Mouse (Mus musculus): ENCODE results near the gene Hsp90aa1. TPM values are rescaled to one million over a fixed set of nuclear protein-coding genes. Genes with fewer than 3 reads are reported as not detected.

Hsp90aa1 gene
- polyA plus RNA-seq, 1 experiment from 2014 or later, result 869 TPM

DNA sequence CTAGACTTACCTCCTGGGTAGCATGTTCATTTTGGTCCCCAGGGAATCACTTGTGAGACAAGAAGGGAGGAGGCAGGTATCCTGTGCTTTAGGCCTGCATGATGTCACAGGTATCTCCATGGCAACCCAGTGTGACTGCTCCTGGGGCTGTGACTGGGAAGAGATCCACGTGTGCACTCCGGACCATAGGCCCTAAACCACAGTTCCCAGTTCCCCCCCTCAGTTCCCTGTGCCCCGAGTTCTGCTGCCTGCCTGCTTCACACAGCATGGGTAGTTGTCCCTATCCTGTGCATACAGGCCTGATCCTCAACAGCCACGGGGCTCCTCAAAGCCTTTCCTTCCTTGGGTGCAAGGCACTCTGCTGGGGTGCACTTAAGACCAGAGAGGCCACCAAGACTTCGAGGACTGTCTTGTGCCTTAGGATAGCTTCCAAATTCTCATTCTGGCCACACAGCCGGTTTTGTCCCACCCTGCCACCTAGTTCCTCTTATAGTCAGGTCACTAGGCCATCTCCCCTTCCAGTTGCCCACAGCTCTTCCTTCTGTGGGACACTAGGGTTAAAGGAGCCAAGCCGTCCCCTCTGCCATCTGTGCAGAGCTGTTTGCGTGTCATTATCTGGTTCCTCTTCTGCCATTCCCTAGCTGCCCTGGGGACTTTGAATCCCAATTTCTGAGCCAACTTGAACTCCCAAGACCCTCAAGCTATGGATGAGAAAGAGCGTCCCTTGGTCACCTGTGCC, 19.8 kb downstream of the Hsp90aa1 start, which contains the start of gene 1700001K19Rik:
1700001K19Rik (minus strand) TSS at position 59 of the 739 bp plus-strand sequence.
- Histone ChIP-seq H3K4me3 (ENCODE audit: low read depth, low read length) (no peak within 1 kb of the TSS), H3K27ac (ENCODE audit: low read depth, low read length) (no peak within 1 kb of the TSS), H3K9me3 (replicated peaks; ENCODE audit: control insufficient read depth, low read length) (no peaks in the 10 kb centered on the region), H3K27me3 (ENCODE audit: control insufficient read depth, insufficient read depth, low read length) (no peaks in the 10 kb centered on the region), H3K36me3 (ENCODE audit: control insufficient read depth, insufficient read depth, low read length) (peaks cover 4% of the 10 kb centered on the region; the same call in 1 of the 2 replicates), H3K4me2 (no peak within 1 kb of the TSS), H3K9ac (ENCODE audit: low read depth, low read length) (no peak within 1 kb of the TSS), H3K4me1 (ENCODE audit: control insufficient read depth, insufficient read depth, low read length) (peaks cover 5% of the 10 kb centered on the region)
- 75% methylated on average over 9 of the region's 9 CpGs for WGBS (ENCODE audit: insufficient replicate concordance)
- no peak; the same call in 1 of the 2 replicates for ATAC-seq (replicated peaks; ENCODE audit: insufficient number of reproducible peaks, low FRiP score, low TSS enrichment)

DNA sequence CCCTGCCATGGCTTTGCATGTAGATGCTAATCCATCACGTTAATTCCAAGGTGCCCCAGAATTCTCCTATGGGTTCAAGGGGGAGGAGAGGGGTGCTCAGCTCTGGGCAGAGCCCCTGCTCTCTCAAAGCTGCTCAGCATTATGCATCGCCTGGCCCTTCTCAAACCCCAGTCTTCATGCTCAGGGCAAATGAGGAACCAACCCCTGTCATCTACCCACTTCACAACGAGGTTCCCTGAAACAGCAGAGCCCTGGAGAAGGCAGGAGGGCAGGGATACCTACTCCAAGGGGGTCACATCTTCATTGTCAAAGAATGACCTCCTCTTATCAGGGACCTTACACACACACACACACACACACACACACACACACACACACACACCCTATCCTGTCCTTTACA, 20.6 kb downstream of the Hsp90aa1 start:
- H3K4me1 ChIP-seq (ENCODE audit: control insufficient read depth, insufficient read depth, low read length), result peaks cover 3% of the 10 kb centered on the region
- H3K27ac ChIP-seq (ENCODE audit: low read depth, low read length), result no peak overlapping the region
- 70% methylated on average over 3 of the region's 3 CpGs for WGBS (ENCODE audit: insufficient replicate concordance)
- H3K4me2 ChIP-seq, result no peak overlapping the region
- H3K36me3 ChIP-seq (ENCODE audit: control insufficient read depth, insufficient read depth, low read length), result peaks cover 4% of the 10 kb centered on the region; the same call in 1 of the 2 replicates
- no peak overlapping the region for H3K9ac ChIP-seq (ENCODE audit: low read depth, low read length)
- no peaks in the 10 kb centered on the region for H3K9me3 ChIP-seq (replicated peaks; ENCODE audit: control insufficient read depth, low read length)
- no peak overlapping the region for H3K4me3 ChIP-seq (ENCODE audit: low read depth, low read length)
- H3K27me3 ChIP-seq (ENCODE audit: control insufficient read depth, insufficient read depth, low read length), result no peaks in the 10 kb centered on the region
- no peak for ATAC-seq (replicated peaks; ENCODE audit: insufficient number of reproducible peaks, low FRiP score, low TSS enrichment)

- H3K4me2 ChIP-seq, result no peak overlapping the region
- no peaks in the 10 kb centered on the region for H3K36me3 ChIP-seq (ENCODE audit: control insufficient read depth, insufficient read depth, low read length)
- no peaks in the 10 kb centered on the region for H3K27me3 ChIP-seq (ENCODE audit: control insufficient read depth, insufficient read depth, low read length)
- H3K4me3 ChIP-seq (ENCODE audit: low read depth, low read length), result no peak overlapping the region
- H3K4me1 ChIP-seq (ENCODE audit: control insufficient read depth, insufficient read depth, low read length), result peaks cover 3% of the 10 kb centered on the region
- 29% methylated on average over 7 of the region's 7 CpGs for WGBS (ENCODE audit: insufficient replicate concordance)
- no peak overlapping the region for H3K27ac ChIP-seq (ENCODE audit: low read depth, low read length)
- no peak overlapping the region for H3K9ac ChIP-seq (ENCODE audit: low read depth, low read length)
- H3K9me3 ChIP-seq (replicated peaks; ENCODE audit: control insufficient read depth, low read length), result no peaks in the 10 kb centered on the region
- no peak for ATAC-seq (replicated peaks; ENCODE audit: insufficient number of reproducible peaks, low FRiP score, low TSS enrichment)
Measured at GRCm38 (mm10) chr12:110681191-110681590, 21.3 kb downstream of the Hsp90aa1 start.

- no peak for ATAC-seq (replicated peaks; ENCODE audit: insufficient number of reproducible peaks, low FRiP score, low TSS enrichment)
- Histone ChIP-seq H3K36me3 (ENCODE audit: control insufficient read depth, insufficient read depth, low read length) (no peaks in the 10 kb centered on the region; the same call in 1 of the 2 replicates), H3K9me3 (replicated peaks; ENCODE audit: control insufficient read depth, low read length) (no peaks in the 10 kb centered on the region), H3K27ac (ENCODE audit: low read depth, low read length) (no peak overlapping the region), H3K27me3 (ENCODE audit: control insufficient read depth, insufficient read depth, low read length) (no peaks in the 10 kb centered on the region), H3K4me1 (ENCODE audit: control insufficient read depth, insufficient read depth, low read length) (no peaks in the 10 kb centered on the region), H3K4me3 (ENCODE audit: low read depth, low read length) (no peak overlapping the region), H3K4me2 (no peak overlapping the region), H3K9ac (ENCODE audit: low read depth, low read length) (no peak overlapping the region)
- WGBS (ENCODE audit: insufficient replicate concordance), result 47% methylated on average over 5 of the region's 5 CpGs
Measured at GRCm38 (mm10) chr12:110674243-110674642, 28.3 kb downstream of the Hsp90aa1 start.

DNA sequence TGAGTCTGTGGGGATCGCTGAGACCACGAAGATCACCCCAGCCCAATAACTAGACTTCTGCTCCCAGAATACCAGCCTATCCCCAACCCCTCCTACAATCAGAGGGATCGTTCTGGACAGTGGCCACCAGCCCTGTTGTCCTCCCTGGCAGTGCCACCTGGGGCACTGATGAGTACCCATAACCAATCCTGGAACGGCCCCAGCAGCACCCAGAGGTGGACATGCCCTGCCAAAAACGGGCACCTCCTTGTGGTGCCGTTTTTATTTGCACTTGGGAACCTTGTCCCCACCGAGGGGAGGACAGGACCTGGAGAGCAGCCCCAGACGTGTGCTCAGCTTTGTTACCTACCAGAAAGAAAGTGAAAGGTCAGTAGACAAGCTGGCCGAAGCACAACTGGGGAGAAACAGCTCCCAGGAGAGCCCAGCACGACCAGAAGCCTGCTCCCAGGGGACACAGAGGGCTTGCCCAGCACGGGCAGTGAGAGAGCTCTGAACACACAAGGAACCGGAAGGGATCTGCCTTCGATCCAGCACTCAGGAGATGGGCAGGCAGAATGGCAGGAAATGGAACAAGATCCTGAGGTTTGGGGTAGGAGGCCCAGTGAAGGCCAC, 35.0 kb downstream of the Hsp90aa1 start:
- no peak for ATAC-seq (replicated peaks; ENCODE audit: insufficient number of reproducible peaks, low FRiP score, low TSS enrichment)
- Histone ChIP-seq H3K27ac (ENCODE audit: low read depth, low read length) (no peak overlapping the region), H3K4me3 (ENCODE audit: low read depth, low read length) (no peak overlapping the region), H3K9me3 (replicated peaks; ENCODE audit: control insufficient read depth, low read length) (no peaks in the 10 kb centered on the region), H3K4me1 (ENCODE audit: control insufficient read depth, insufficient read depth, low read length) (no peaks in the 10 kb centered on the region), H3K27me3 (ENCODE audit: control insufficient read depth, insufficient read depth, low read length) (no peaks in the 10 kb centered on the region), H3K9ac (ENCODE audit: low read depth, low read length) (no peak overlapping the region), H3K4me2 (no peak overlapping the region), H3K36me3 (ENCODE audit: control insufficient read depth, insufficient read depth, low read length) (peaks cover 52% of the 10 kb centered on the region)
- 84% methylated on average over 13 of the region's 13 CpGs for WGBS (ENCODE audit: insufficient replicate concordance)

DNA sequence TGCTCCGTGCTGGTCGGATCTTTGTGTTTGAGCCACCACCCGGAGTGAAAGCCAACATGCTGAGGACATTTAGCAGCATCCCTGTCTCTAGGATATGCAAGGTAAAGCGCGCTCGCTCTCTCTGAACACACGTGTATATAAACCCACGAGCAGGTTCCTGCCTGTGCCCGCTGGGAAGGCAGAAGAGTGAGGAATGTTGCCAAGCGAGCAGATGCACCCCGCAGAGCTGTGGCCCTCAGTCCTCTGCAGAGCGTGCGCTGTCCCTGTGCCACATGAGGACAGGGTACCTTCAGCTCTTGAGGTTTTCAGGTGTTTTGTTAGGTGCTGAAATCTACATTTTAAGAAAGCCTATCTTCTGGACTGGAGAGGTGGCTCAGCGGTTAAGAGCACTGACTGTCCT, 40.8 kb downstream of the Hsp90aa1 start:
- Histone ChIP-seq H3K27ac (ENCODE audit: low read depth, low read length) (no peak overlapping the region), H3K9me3 (replicated peaks; ENCODE audit: control insufficient read depth, low read length) (no peaks in the 10 kb centered on the region), H3K4me2 (no peak overlapping the region), H3K9ac (ENCODE audit: low read depth, low read length) (no peak overlapping the region), H3K36me3 (ENCODE audit: control insufficient read depth, insufficient read depth, low read length) (peaks cover 80% of the 10 kb centered on the region), H3K27me3 (ENCODE audit: control insufficient read depth, insufficient read depth, low read length) (no peaks in the 10 kb centered on the region), H3K4me3 (ENCODE audit: low read depth, low read length) (no peak overlapping the region), H3K4me1 (ENCODE audit: control insufficient read depth, insufficient read depth, low read length) (no peaks in the 10 kb centered on the region)
- no peak for ATAC-seq (replicated peaks; ENCODE audit: insufficient number of reproducible peaks, low FRiP score, low TSS enrichment)
- WGBS (ENCODE audit: insufficient replicate concordance), result 95% methylated on average over 14 of the region's 14 CpGs

- no peaks in the 10 kb centered on the region for H3K9me3 ChIP-seq (replicated peaks; ENCODE audit: control insufficient read depth, low read length)
- H3K4me2 ChIP-seq, result no peak overlapping the region
- no peak overlapping the region for H3K9ac ChIP-seq (ENCODE audit: low read depth, low read length)
- H3K27me3 ChIP-seq (ENCODE audit: control insufficient read depth, insufficient read depth, low read length), result no peaks in the 10 kb centered on the region
- no peaks in the 10 kb centered on the region for H3K4me1 ChIP-seq (ENCODE audit: control insufficient read depth, insufficient read depth, low read length)
- no peak overlapping the region for H3K27ac ChIP-seq (ENCODE audit: low read depth, low read length)
- no peak for ATAC-seq (replicated peaks; ENCODE audit: insufficient number of reproducible peaks, low FRiP score, low TSS enrichment)
- H3K4me3 ChIP-seq (ENCODE audit: low read depth, low read length), result no peak overlapping the region
- peaks cover 70% of the 10 kb centered on the region for H3K36me3 ChIP-seq (ENCODE audit: control insufficient read depth, insufficient read depth, low read length)
- 96% methylated on average over 17 of the region's 17 CpGs for WGBS (ENCODE audit: insufficient replicate concordance)
Measured at GRCm38 (mm10) chr12:110651464-110651863, 51.1 kb downstream of the Hsp90aa1 start.

DNA sequence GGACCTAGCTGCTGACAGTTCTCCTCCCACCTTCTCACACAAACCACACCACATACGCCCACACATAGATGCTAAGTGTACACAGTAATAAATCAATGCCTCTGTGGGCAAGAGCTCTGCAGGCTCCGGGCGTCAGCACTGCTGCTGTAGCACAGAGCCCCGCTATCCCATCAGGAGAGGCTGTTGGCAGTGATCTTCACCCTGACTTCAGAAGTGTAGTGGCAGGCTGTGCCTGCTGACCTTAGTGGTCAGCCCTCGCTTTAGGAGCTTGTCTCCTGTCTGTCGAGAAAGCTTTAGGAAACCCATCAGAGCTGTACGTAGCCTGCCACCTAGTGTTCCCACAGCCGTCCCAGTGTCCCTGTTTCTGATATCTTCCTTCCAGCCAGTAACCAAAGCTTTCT, 52.3 kb downstream of the Hsp90aa1 start:
- H3K27me3 ChIP-seq (ENCODE audit: control insufficient read depth, insufficient read depth, low read length), result no peaks in the 10 kb centered on the region
- WGBS (ENCODE audit: insufficient replicate concordance), result 74% methylated on average over 8 of the region's 8 CpGs
- no peak overlapping the region for H3K4me3 ChIP-seq (ENCODE audit: low read depth, low read length)
- no peak overlapping the region for H3K4me2 ChIP-seq
- no peaks in the 10 kb centered on the region for H3K4me1 ChIP-seq (ENCODE audit: control insufficient read depth, insufficient read depth, low read length)
- H3K27ac ChIP-seq (ENCODE audit: low read depth, low read length), result no peak overlapping the region
- no peak overlapping the region for H3K9ac ChIP-seq (ENCODE audit: low read depth, low read length)
- no peaks in the 10 kb centered on the region for H3K9me3 ChIP-seq (replicated peaks; ENCODE audit: control insufficient read depth, low read length)
- no peak for ATAC-seq (replicated peaks; ENCODE audit: insufficient number of reproducible peaks, low FRiP score, low TSS enrichment)
- peaks cover 64% of the 10 kb centered on the region for H3K36me3 ChIP-seq (ENCODE audit: control insufficient read depth, insufficient read depth, low read length)
